Mouse (Mus musculus): ENCODE measurements around the gene Topaz1. TPM values are rescaled to one million over a fixed set of nuclear protein-coding genes. Genes with fewer than 3 reads are reported as not detected.
A peak's percentile ranks its signal among the peaks of the same experiment; 100 is the strongest.

Gene Topaz1
- total RNA-seq (2012; rRNA removed), result 0.48 and 0.49 TPM in 2 replicates

DNA sequence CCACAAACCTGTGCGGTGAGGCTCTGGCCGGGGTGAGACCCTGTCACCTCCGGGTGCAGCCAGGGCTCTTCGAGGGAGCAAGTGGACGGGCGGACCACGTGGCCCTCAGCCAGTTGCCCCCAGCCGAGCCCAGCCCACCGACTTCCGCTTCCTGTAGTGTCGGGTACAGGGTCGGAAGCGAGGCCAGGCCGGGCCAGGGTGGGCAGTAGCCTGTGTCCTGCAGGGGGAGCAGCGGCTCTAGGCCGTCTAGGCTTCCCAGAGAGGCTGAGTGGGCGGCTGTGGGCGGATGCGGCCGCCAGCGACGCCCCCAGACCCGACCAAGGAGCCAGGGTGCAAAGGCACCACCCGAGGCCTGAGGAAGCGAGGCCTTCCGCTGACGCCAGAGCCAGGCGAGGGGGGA lies at the start of gene Topaz1:
TSS of gene Topaz1 (plus strand) at position 287 of the 400 bp plus-strand sequence.
- Histone ChIP-seq H3K9me3 (ENCODE audit: control insufficient read depth, insufficient read depth, low read depth, low read length) (no peaks in the 10 kb centered on the region), H3K36me3 (ENCODE audit: control insufficient read depth, insufficient read depth, low read length, poor library complexity, severe bottlenecking) (no peaks in the 10 kb centered on the region), H3K4me1 (ENCODE audit: control insufficient read depth in 2 of 2, insufficient read depth in 2 of 2, low read length in 2 of 2, poor library complexity in 1 of 2) (no peaks in the 10 kb centered on the region), H3K4me3 (ENCODE audit: insufficient read depth in 1 of 2, low read depth in 1 of 2, low read length in 2 of 2, poor library complexity in 1 of 2, severe bottlenecking in 1 of 2) (peak within 1 kb of the TSS; percentile 24 to 38; a peak in 3 of 4 replicates), H3K9ac (ENCODE audit: insufficient read depth, low read depth, low read length, poor library complexity, severe bottlenecking) (peak within 1 kb of the TSS; percentile 6; the same call in 1 of the 2 replicates), H3K27ac (ENCODE audit: insufficient read depth, low read depth, low read length, poor library complexity, severe bottlenecking) (no peak within 1 kb of the TSS)
- TF ChIP-seq HCFC1 (IDR thresholded peaks at IDR 0.05; ENCODE audit: borderline replicate concordance, insufficient read depth, low read length), result peak; percentile 27; the same call in 1 of the 2 replicates
- TF ChIP-seq ZC3H11A (IDR thresholded peaks at IDR 0.05; ENCODE audit: borderline replicate concordance, low read depth, low read length), result no peak
- DNase-seq (ENCODE audit: low read depth, low spot score), result no peak
- in situ Hi-C loops (cut with MboI; ENCODE audit: low sequenced_read_pairs in 2 of 2, unreplicated experiment in 2 of 2), result no loop called here

DNA sequence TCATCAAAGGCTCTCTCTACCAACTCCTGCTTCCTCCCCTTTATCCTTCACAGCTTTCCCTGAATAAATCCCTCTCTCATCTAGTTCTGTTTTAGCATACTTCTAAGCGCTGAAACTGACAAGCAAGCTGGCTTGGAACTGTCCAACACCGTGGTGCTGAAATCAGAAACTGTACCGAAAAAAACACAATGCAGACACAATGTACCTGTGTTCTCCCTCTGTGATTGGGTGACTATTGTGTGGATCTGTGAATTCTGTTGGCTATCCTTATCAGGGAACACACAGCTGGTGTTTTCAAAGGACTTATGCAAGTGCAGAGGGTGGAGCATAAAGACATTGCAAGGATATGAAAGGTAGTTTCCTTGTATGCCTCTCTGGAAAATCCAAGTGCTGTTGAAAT lies 45.3 kb upstream of the Topaz1 start:
- peak; percentile 39 for DNase-seq (ENCODE audit: low read depth, low spot score)
- H3K9me3 ChIP-seq (ENCODE audit: control insufficient read depth, insufficient read depth, low read depth, low read length), result no peaks in the 10 kb centered on the region
- H3K9ac ChIP-seq (ENCODE audit: insufficient read depth, low read depth, low read length, poor library complexity, severe bottlenecking), result no peak overlapping the region
- no peak overlapping the region for H3K4me3 ChIP-seq (ENCODE audit: insufficient read depth in 1 of 2, low read depth in 1 of 2, low read length in 2 of 2, poor library complexity in 1 of 2, severe bottlenecking in 1 of 2)
- no peak for TF ChIP-seq MAFK (IDR thresholded peaks at IDR 0.05; ENCODE audit: insufficient read depth, low read depth, low read length)
- TF ChIP-seq ZNF384 (IDR thresholded peaks at IDR 0.05; ENCODE audit: low read depth, low read length), result no peak
- no peak for TF ChIP-seq ZC3H11A (IDR thresholded peaks at IDR 0.05; ENCODE audit: borderline replicate concordance, low read depth, low read length)
- TF ChIP-seq CHD2 (IDR thresholded peaks at IDR 0.05; ENCODE audit: low read depth, low read length), result no peak
- TF ChIP-seq HCFC1 (IDR thresholded peaks at IDR 0.05; ENCODE audit: borderline replicate concordance, insufficient read depth, low read length), result no peak
- H3K4me1 ChIP-seq (ENCODE audit: control insufficient read depth in 2 of 2, insufficient read depth in 2 of 2, low read length in 2 of 2, poor library complexity in 1 of 2), result no peaks in the 10 kb centered on the region
- no peaks in the 10 kb centered on the region for H3K36me3 ChIP-seq (ENCODE audit: control insufficient read depth, insufficient read depth, low read length, poor library complexity, severe bottlenecking)
- H3K27ac ChIP-seq (ENCODE audit: insufficient read depth, low read depth, low read length, poor library complexity, severe bottlenecking), result no peak overlapping the region
- in situ Hi-C loops (cut with MboI; ENCODE audit: low sequenced_read_pairs in 2 of 2, unreplicated experiment in 2 of 2), result no loop called here

DNA sequence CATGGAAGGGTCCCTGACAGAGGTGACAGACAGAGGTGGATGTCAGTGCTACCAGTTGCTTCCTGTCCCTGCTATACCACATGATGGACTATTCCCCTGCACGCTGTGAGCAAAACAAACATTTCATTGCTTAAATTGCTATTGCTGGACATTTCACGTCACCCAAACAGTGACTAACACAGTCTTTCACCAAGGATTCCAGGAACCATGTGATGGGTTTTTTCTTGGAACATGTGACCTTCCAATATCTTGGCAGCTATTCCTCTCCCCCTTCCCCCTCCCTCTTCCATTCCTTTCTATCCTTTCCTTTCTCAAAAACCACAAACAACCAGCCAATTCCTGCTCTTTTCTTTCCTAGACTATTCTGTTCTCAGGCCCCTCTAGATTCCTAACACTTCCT lies 33.3 kb upstream of the Topaz1 start:
- H3K27ac ChIP-seq (ENCODE audit: insufficient read depth, low read depth, low read length, poor library complexity, severe bottlenecking), result no peak overlapping the region
- in situ Hi-C loops (cut with MboI; ENCODE audit: low sequenced_read_pairs in 2 of 2, unreplicated experiment in 2 of 2), result no loop called here
- no peaks in the 10 kb centered on the region for H3K36me3 ChIP-seq (ENCODE audit: control insufficient read depth, insufficient read depth, low read length, poor library complexity, severe bottlenecking)
- no peak for DNase-seq (ENCODE audit: low read depth, low spot score)
- no peak overlapping the region for H3K9ac ChIP-seq (ENCODE audit: insufficient read depth, low read depth, low read length, poor library complexity, severe bottlenecking)
- H3K4me1 ChIP-seq (ENCODE audit: control insufficient read depth in 2 of 2, insufficient read depth in 2 of 2, low read length in 2 of 2, poor library complexity in 1 of 2), result no peaks in the 10 kb centered on the region
- H3K4me3 ChIP-seq (ENCODE audit: insufficient read depth in 1 of 2, low read depth in 1 of 2, low read length in 2 of 2, poor library complexity in 1 of 2, severe bottlenecking in 1 of 2), result no peak overlapping the region
- H3K9me3 ChIP-seq (ENCODE audit: control insufficient read depth, insufficient read depth, low read depth, low read length), result no peaks in the 10 kb centered on the region
- TF ChIP-seq ZC3H11A (IDR thresholded peaks at IDR 0.05; ENCODE audit: borderline replicate concordance, low read depth, low read length) (no peak), CHD2 (IDR thresholded peaks at IDR 0.05; ENCODE audit: low read depth, low read length) (no peak), HCFC1 (IDR thresholded peaks at IDR 0.05; ENCODE audit: borderline replicate concordance, insufficient read depth, low read length) (no peak), ZNF384 (IDR thresholded peaks at IDR 0.05; ENCODE audit: low read depth, low read length) (no peak), MAFK (IDR thresholded peaks at IDR 0.05; ENCODE audit: insufficient read depth, low read depth, low read length) (no peak)

DNA sequence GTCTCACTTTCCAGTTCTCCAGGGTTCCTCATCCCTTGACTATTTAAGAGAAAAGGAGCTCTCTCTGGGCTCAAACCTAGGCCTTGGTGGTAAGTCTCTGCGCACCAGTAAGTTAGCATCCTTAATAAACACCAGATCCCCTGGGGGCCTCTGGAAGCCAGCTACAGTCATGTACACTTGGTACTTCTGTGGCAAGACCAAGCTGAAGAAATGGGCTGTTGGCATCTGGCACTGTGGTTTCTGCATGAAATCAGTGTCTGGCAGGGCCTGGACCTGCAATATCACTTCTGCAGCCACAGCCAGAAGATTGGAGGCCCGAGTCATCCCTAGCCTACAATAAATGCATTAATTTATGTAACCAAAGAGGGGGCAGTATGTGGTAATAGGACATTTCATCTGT lies 32.1 kb upstream of the Topaz1 start:
- DNase-seq (ENCODE audit: low read depth, low spot score), result no peak
- Histone ChIP-seq H3K27ac (ENCODE audit: insufficient read depth, low read depth, low read length, poor library complexity, severe bottlenecking) (no peak overlapping the region), H3K4me1 (ENCODE audit: control insufficient read depth in 2 of 2, insufficient read depth in 2 of 2, low read length in 2 of 2, poor library complexity in 1 of 2) (no peaks in the 10 kb centered on the region), H3K9me3 (ENCODE audit: control insufficient read depth, insufficient read depth, low read depth, low read length) (no peaks in the 10 kb centered on the region), H3K9ac (ENCODE audit: insufficient read depth, low read depth, low read length, poor library complexity, severe bottlenecking) (no peak overlapping the region), H3K4me3 (ENCODE audit: insufficient read depth in 1 of 2, low read depth in 1 of 2, low read length in 2 of 2, poor library complexity in 1 of 2, severe bottlenecking in 1 of 2) (no peak overlapping the region), H3K36me3 (ENCODE audit: control insufficient read depth, insufficient read depth, low read length, poor library complexity, severe bottlenecking) (no peaks in the 10 kb centered on the region)
- in situ Hi-C loops (cut with MboI; ENCODE audit: low sequenced_read_pairs in 2 of 2, unreplicated experiment in 2 of 2), result no loop called here
- TF ChIP-seq CHD2 (IDR thresholded peaks at IDR 0.05; ENCODE audit: low read depth, low read length) (no peak), HCFC1 (IDR thresholded peaks at IDR 0.05; ENCODE audit: borderline replicate concordance, insufficient read depth, low read length) (no peak), MAFK (IDR thresholded peaks at IDR 0.05; ENCODE audit: insufficient read depth, low read depth, low read length) (no peak), ZC3H11A (IDR thresholded peaks at IDR 0.05; ENCODE audit: borderline replicate concordance, low read depth, low read length) (no peak), ZNF384 (IDR thresholded peaks at IDR 0.05; ENCODE audit: low read depth, low read length) (no peak)

All from ES-E14 (cell line).